Comparison of ENCODE assay signal across 19 mouse cellular contexts in genomic region chr5:20704886-20705285, GRCm38 (mm10).
"Had no signal": no experiment of that assay in that cellular context is flagged by ENCODE, and none has a peak within 500 bp of the region (broad histone marks: within the 10 kb centered on the region; RNA-seq: fewer than 3 reads in every experiment).

No protein-coding gene starts in this region.

- H3K4me3 ChIP-seq: midbrain, embryonic 10.5 days; midbrain, embryonic 12.5 days; myocyte; neural tube, embryonic 13.5 days; neural tube, embryonic 15.5 days had no signal

- H3K9me3 ChIP-seq: midbrain, embryonic 10.5 days; midbrain, embryonic 12.5 days; neural tube, embryonic 13.5 days; neural tube, embryonic 15.5 days had no signal

- H3K27ac ChIP-seq: midbrain, embryonic 10.5 days; midbrain, embryonic 12.5 days; neural tube, embryonic 13.5 days; neural tube, embryonic 15.5 days had no signal

- H3K36me3 ChIP-seq: midbrain, embryonic 10.5 days; midbrain, embryonic 12.5 days had no signal

- H3K27me3 ChIP-seq: midbrain, embryonic 12.5 days; neural tube, embryonic 13.5 days; neural tube, embryonic 15.5 days had no signal

- H3K4me2 ChIP-seq: lung, embryonic 14.5 days; midbrain, embryonic 12.5 days; neural tube, embryonic 13.5 days; neural tube, embryonic 15.5 days had no signal

- H3K9ac ChIP-seq: lung, embryonic 14.5 days; midbrain, embryonic 12.5 days; neural tube, embryonic 13.5 days; neural tube, embryonic 15.5 days had no signal

- ATAC-seq: midbrain, embryonic 16.5 days had no signal

- DNase-seq: lung, adult 18-20 months; lung, embryonic 14.5 days; lung, postnatal 10 days; lung, postnatal 4 days; midbrain, embryonic 14.5 days; retina, postnatal 1 day; right cerebral cortex, adult 18-20 months; right cerebral cortex, postnatal 25 days; right cerebral cortex, postnatal 4 days; spleen, adult 18-20 months; thymus, adult 18-20 months; thymus, postnatal 14 days; thymus, postnatal 36 days had no signal
